Mouse (Mus musculus): Measurements from ENCODE around the gene Olfr1052. TPM values are rescaled to one million over a fixed set of nuclear protein-coding genes. Genes with fewer than 3 reads are reported as not detected.
"Not testable (repeated sequence)": the region's sequence is repeated elsewhere in the genome, so short reads cannot be mapped to it uniquely, and the experiment has no call there.

Olfr1052 gene
- not detected in 2 replicates for polyA plus RNA-seq (2015; fragmentation: Nextera tagmentation; extraction: Ambion mirVana)

DNA sequence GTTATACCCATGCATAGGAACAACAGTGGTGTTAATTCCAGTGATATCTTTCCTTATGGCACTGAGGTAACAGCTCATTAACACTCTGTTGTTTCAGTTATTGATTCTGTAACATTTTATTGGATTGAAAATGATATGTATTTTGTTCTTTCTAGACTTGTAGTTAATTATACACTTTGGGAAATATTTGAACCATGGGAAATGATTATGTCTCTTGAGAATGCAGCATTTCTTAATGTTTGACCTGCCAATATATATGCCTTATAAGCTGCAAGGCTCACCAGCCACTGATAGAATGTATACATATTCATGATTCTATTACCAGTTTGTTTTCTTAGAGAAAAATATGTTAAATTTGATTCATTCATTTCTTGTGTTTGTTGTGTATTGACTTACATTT, at the start of gene Olfr1052:
Gene Olfr1052, plus strand, starts transcription at position 301 of the 400 bp plus-strand sequence.
- Histone ChIP-seq H3K4me2 (no peak within 1 kb of the TSS), H3K27me3 (no peaks in the 10 kb centered on the region), H3K9me3 (replicated peaks) (no peaks in the 10 kb centered on the region), H3K4me1 (replicated peaks) (no peaks in the 10 kb centered on the region), H3K4me3 (replicated peaks) (no peak within 1 kb of the TSS), H3K9ac (no peak within 1 kb of the TSS), H3K36me3 (replicated peaks) (no peaks in the 10 kb centered on the region), H3K27ac (replicated peaks) (no peak within 1 kb of the TSS)
- ATAC-seq (ENCODE audit: insufficient read depth), result no peak

DNA sequence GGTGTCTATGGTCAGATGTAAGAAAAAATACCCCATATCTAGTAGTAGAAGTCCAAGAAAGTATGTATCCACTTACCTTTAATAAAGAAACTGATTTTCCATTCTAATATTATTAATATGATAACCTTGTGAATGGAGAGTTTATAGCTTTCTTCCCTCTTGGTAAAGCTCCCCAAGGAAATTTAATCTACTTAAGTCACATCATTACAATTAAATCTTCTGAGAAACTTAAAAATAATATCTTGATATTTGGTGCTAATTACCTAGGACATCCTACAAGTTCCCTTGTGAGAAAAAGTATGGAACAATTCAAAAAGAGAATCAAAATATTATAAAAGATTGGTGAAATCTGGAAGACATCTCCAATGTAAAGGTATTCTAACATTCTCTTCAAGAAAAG, 34.0 kb upstream of the Olfr1052 start, which contains the start of gene Olfr1049:
Gene Olfr1049, minus strand, starts transcription at position 101 of the 400 bp plus-strand sequence.
- H3K27me3 ChIP-seq; H3K9ac ChIP-seq; H3K4me1 ChIP-seq (replicated peaks); H3K4me2 ChIP-seq; ATAC-seq (ENCODE audit: insufficient read depth); H3K4me3 ChIP-seq (replicated peaks); H3K36me3 ChIP-seq (replicated peaks); H3K9me3 ChIP-seq (replicated peaks); H3K27ac ChIP-seq (replicated peaks): not testable (repeated sequence)

GRCm38 (mm10) chr2:86278988-86279387, 13.3 kb upstream of the Olfr1052 start, which contains the start of gene Olfr1051:
Gene Olfr1051, minus strand, starts transcription at chr2:86279088.
- not testable (repeated sequence) for H3K4me2 ChIP-seq; H3K36me3 ChIP-seq (replicated peaks); H3K9me3 ChIP-seq (replicated peaks); H3K27ac ChIP-seq (replicated peaks); H3K4me3 ChIP-seq (replicated peaks); ATAC-seq (ENCODE audit: insufficient read depth); H3K9ac ChIP-seq; H3K4me1 ChIP-seq (replicated peaks); H3K27me3 ChIP-seq

DNA sequence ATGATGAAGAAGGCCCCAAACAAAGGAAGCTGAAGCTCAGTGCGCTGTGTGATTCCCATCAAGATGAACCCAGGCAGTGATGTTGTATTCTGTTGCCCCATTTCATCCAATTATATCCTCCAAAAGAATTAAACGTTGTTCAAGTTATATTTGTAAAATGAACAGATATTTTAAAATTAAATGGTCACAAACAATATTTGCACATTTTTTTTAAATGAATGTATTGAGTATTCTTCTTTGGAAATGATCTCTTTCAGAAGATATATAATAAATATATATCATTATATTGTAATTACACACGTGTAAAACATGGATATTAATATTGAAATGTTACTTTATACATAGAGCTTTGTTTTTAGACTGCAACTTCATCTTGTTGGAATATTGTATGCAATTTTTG, 22.9 kb downstream of the Olfr1052 start, which contains the start of gene Olfr1053:
Gene Olfr1053, minus strand, starts transcription at position 101 of the 400 bp plus-strand sequence.
- no peak within 1 kb of the TSS for H3K9ac ChIP-seq
- no peak within 1 kb of the TSS for H3K27ac ChIP-seq (replicated peaks)
- ATAC-seq (ENCODE audit: insufficient read depth), result no peak
- no peak within 1 kb of the TSS for H3K4me2 ChIP-seq
- no peaks in the 10 kb centered on the region for H3K36me3 ChIP-seq (replicated peaks)
- H3K4me1 ChIP-seq (replicated peaks), result no peaks in the 10 kb centered on the region
- 42% methylated on average over 3 of the region's 3 CpGs for WGBS (ENCODE audit: insufficient replicate concordance)
- H3K27me3 ChIP-seq, result no peaks in the 10 kb centered on the region
- no peak within 1 kb of the TSS for H3K4me3 ChIP-seq (replicated peaks)
- H3K9me3 ChIP-seq (replicated peaks), result no peaks in the 10 kb centered on the region

- H3K27ac ChIP-seq (replicated peaks), result no peak within 1 kb of the TSS
- H3K4me1 ChIP-seq (replicated peaks), result no peaks in the 10 kb centered on the region
- no peaks in the 10 kb centered on the region for H3K36me3 ChIP-seq (replicated peaks)
- H3K4me2 ChIP-seq, result no peak within 1 kb of the TSS
- WGBS (ENCODE audit: insufficient replicate concordance), result 73% methylated on average over 3 of the region's 3 CpGs
- no peaks in the 10 kb centered on the region for H3K27me3 ChIP-seq
- no peak for ATAC-seq (ENCODE audit: insufficient read depth)
- H3K9me3 ChIP-seq (replicated peaks), result no peaks in the 10 kb centered on the region
- H3K4me3 ChIP-seq (replicated peaks), result no peak within 1 kb of the TSS
- H3K9ac ChIP-seq, result no peak within 1 kb of the TSS
Measured at GRCm38 (mm10) chr2:86335333-86335732, 43.1 kb downstream of the Olfr1052 start, which contains the start of gene Olfr1054. Gene Olfr1054, minus strand, starts transcription at chr2:86335433.

Other genes with a start within 250 kb of the Olfr1052 start
- gene Olfr1034, start 246.6 kb upstream of the Olfr1052 start, polyA plus RNA-seq (2015; fragmentation: Nextera tagmentation; extraction: Ambion mirVana), result 0.05 TPM in 2 replicates
- not detected in 2 replicates for gene Olfr1036, start 218.5 kb upstream of the Olfr1052 start, polyA plus RNA-seq (2015; fragmentation: Nextera tagmentation; extraction: Ambion mirVana)
- gene Olfr1037, start 205.1 kb upstream of the Olfr1052 start, polyA plus RNA-seq (2015; fragmentation: Nextera tagmentation; extraction: Ambion mirVana), result not detected in 2 replicates
- gene Olfr1039, start 156.5 kb upstream of the Olfr1052 start, polyA plus RNA-seq (2015; fragmentation: Nextera tagmentation; extraction: Ambion mirVana), result not detected in 2 replicates
- not detected in 2 replicates for gene Olfr1040, start 145.7 kb upstream of the Olfr1052 start, polyA plus RNA-seq (2015; fragmentation: Nextera tagmentation; extraction: Ambion mirVana)
- gene Olfr1042, start 130.6 kb upstream of the Olfr1052 start, polyA plus RNA-seq (2015; fragmentation: Nextera tagmentation; extraction: Ambion mirVana), result not detected in 2 replicates
- gene Olfr1043, start 124.9 kb upstream of the Olfr1052 start, polyA plus RNA-seq (2015; fragmentation: Nextera tagmentation; extraction: Ambion mirVana), result not detected in 2 replicates
- not detected in 2 replicates for gene Olfr1044, start 114.6 kb upstream of the Olfr1052 start, polyA plus RNA-seq (2015; fragmentation: Nextera tagmentation; extraction: Ambion mirVana)
- not detected in 2 replicates for gene Olfr52, start 106.8 kb upstream of the Olfr1052 start, polyA plus RNA-seq (2015; fragmentation: Nextera tagmentation; extraction: Ambion mirVana)
- gene Olfr1045, start 89.4 kb upstream of the Olfr1052 start, polyA plus RNA-seq (2015; fragmentation: Nextera tagmentation; extraction: Ambion mirVana), result not detected in 2 replicates
- not detected in 2 replicates for gene Olfr1046, start 73.1 kb upstream of the Olfr1052 start, polyA plus RNA-seq (2015; fragmentation: Nextera tagmentation; extraction: Ambion mirVana)
- gene Olfr1047, start 61.1 kb upstream of the Olfr1052 start, polyA plus RNA-seq (2015; fragmentation: Nextera tagmentation; extraction: Ambion mirVana), result not detected in 2 replicates
- gene Olfr1048, start 52.2 kb upstream of the Olfr1052 start, polyA plus RNA-seq (2015; fragmentation: Nextera tagmentation; extraction: Ambion mirVana), result not detected in 2 replicates
- not detected in 2 replicates for gene Olfr1049, start 34.1 kb upstream of the Olfr1052 start, polyA plus RNA-seq (2015; fragmentation: Nextera tagmentation; extraction: Ambion mirVana)
- gene Olfr1051, start 13.4 kb upstream of the Olfr1052 start, polyA plus RNA-seq (2015; fragmentation: Nextera tagmentation; extraction: Ambion mirVana), result not detected in 2 replicates
- gene Olfr1053, start 22.8 kb downstream of the Olfr1052 start, polyA plus RNA-seq (2015; fragmentation: Nextera tagmentation; extraction: Ambion mirVana), result not detected in 2 replicates
- not detected in 2 replicates for gene Olfr1054, start 43.0 kb downstream of the Olfr1052 start, polyA plus RNA-seq (2015; fragmentation: Nextera tagmentation; extraction: Ambion mirVana)
- gene Olfr1055, start 57.8 kb downstream of the Olfr1052 start, polyA plus RNA-seq (2015; fragmentation: Nextera tagmentation; extraction: Ambion mirVana), result not detected in 2 replicates
- not detected in 2 replicates for gene Olfr1056, start 70.0 kb downstream of the Olfr1052 start, polyA plus RNA-seq (2015; fragmentation: Nextera tagmentation; extraction: Ambion mirVana)
- not detected in 2 replicates for gene Olfr1057, start 85.9 kb downstream of the Olfr1052 start, polyA plus RNA-seq (2015; fragmentation: Nextera tagmentation; extraction: Ambion mirVana)
- not detected in 2 replicates for gene Olfr1058, start 96.1 kb downstream of the Olfr1052 start, polyA plus RNA-seq (2015; fragmentation: Nextera tagmentation; extraction: Ambion mirVana)
- gene Olfr1061, start 121.6 kb downstream of the Olfr1052 start, polyA plus RNA-seq (2015; fragmentation: Nextera tagmentation; extraction: Ambion mirVana), result not detected in 2 replicates
- not detected in 2 replicates for gene Olfr1062, start 134.3 kb downstream of the Olfr1052 start, polyA plus RNA-seq (2015; fragmentation: Nextera tagmentation; extraction: Ambion mirVana)
- not detected in 2 replicates for gene Olfr1065, start 158.1 kb downstream of the Olfr1052 start, polyA plus RNA-seq (2015; fragmentation: Nextera tagmentation; extraction: Ambion mirVana)
- gene Olfr1066, start 163.8 kb downstream of the Olfr1052 start, polyA plus RNA-seq (2015; fragmentation: Nextera tagmentation; extraction: Ambion mirVana), result not detected in 2 replicates
- gene Olfr228, start 194.9 kb downstream of the Olfr1052 start, polyA plus RNA-seq (2015; fragmentation: Nextera tagmentation; extraction: Ambion mirVana), result not detected in 2 replicates
- gene Olfr1076, start 216.0 kb downstream of the Olfr1052 start, polyA plus RNA-seq (2015; fragmentation: Nextera tagmentation; extraction: Ambion mirVana), result not detected in 2 replicates

Data from liver, embryonic 15.5 days (tissue).